Mouse (Mus musculus) T-cell, adult 2 months (primary cell): ENCODE measurements around the gene Adss.
"Not testable (repeated sequence)": the region's sequence is repeated elsewhere in the genome, so short reads cannot be mapped to it uniquely, and the experiment has no call there.

Experiments used
- DNase-seq: peaks from one replicate; pipeline ENCODE4 v3.0.0; 2022; ENCODE audit warnings: low spot score

The Adss gene

GRCm38 (mm10) chr1:177796193-177796939, at the start of gene Adss:
Gene Adss, minus strand, starts transcription at chr1:177796511.
- peak; percentile 100 for DNase-seq

DNA sequence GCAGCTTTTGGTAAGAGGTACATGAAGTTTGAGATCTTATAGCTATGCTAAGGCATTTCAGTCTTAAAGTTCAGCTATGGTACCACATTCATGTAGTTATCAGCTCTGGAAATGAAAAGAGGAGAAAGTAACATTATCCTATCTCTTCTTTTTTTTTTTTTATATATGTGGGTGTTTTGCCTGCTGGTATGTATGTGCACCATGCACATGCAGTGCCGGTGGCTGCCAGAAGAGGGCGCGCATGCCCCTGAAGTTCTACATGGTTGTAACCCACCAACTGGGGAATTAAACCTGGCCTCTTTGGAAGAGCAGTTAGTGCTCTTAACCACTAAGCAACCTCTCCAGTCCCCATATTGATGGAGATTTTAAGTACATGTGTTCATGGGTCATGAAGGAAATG, 49.5 kb upstream of the Adss start:
- DNase-seq, result not testable (repeated sequence)

DNA sequence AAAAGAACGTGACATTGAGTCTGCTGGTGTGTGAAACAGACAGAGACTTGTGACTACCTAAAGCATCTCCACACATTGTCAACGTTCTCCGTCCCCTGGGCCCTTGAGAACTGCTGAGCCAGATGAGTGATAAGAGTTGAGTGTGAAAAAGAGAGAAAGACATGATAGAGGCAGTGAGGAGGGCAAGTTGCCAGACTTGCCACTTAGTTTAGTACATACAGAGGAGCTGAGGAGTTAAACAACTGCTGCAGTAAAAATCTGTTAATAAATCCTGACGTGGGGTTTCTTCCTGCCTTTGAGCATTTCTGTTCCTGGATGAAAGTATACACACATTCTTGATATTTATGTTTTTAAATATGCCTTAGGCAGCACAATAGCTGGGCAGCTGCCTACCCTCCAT, 31.5 kb upstream of the Adss start:
- not testable (repeated sequence) for DNase-seq

DNA sequence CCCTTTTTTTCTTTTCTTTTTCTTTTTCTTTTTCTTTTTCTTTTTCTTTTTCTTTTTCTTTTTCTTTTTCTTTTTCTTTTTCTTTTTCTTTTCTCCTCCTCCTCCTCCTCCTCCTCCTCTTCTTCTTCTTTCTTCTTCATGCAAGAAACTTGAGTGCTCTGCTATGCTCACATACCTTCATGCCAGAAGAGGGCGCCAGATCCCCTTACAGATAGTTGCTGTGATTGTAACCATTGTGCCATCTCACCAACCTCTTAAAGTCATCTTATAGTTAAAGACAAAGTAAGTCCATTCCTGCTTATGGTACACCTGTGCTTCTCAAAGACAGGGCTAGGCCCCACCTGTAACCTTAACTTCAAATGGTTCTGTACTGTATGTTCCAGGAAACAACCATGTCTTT, 10.5 kb upstream of the Adss start:
- DNase-seq, result peak; percentile 48

DNA sequence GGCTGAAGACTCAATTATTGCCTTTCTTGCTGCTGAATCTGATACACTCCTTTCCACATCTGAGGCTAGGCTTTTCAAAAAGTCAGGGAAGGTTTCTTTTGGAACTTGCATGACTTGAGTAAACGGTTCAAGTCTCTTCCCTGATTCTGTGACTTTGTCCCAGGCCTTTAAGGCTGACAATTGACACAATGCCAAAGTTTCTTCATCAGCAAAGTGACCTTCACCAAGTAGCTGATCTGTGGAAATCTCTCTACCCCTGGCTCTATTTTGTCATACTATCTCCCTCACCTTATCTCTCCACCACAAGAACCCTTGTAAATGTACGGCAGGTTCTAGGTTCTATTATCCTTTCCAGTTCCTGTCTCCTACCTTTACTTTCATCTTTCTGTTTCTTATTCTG, 7.2 kb upstream of the Adss start:
- DNase-seq, result no peak

GRCm38 (mm10) chr1:177797151-177797755, 942 bp upstream of the Adss start:
- peak; percentile 7 for DNase-seq

- DNase-seq, result peak; percentile 1
These were observed 704 bp downstream of the Adss start for GRCm38 (mm10) chr1:177795421-177796192.

DNA sequence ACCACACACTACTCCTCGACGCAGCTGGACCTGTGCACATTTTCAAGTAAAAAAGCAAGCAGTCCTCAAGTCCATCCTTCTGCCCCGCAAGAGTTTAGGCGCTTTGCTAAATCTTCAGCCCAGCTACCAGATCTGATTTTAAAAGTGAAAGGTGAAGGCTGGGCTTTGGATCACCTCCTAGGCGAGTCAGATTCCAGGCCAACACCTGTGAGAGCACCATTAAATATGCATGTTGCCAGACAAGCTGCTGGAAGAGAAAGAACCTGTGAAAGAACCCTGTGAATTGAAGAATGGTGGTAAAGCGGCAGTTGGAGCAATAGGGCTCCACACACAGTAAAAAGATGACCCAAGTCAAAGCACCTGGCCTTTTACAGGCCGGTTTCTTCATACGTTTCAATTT, 1.4 kb downstream of the Adss start:
- no peak for DNase-seq

DNA sequence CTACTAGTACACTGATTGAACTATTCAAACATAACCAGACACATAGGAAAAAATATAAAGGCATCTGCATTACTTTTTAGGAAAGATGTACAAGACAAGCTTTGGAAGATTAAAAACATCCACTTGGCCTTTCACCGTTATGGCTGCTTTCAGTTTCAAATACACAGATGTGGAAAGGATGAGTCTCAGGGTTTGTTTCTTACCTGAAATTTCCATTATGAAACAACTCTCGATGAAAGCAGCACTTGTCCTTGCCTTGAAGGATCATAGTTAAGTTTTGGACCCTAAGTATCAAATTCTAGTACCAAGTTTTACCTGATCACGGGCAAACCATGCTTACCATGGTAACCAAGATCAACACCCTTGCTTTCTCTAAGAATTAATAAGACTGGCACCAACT, 3.5 kb downstream of the Adss start:
- DNase-seq, result no peak

DNA sequence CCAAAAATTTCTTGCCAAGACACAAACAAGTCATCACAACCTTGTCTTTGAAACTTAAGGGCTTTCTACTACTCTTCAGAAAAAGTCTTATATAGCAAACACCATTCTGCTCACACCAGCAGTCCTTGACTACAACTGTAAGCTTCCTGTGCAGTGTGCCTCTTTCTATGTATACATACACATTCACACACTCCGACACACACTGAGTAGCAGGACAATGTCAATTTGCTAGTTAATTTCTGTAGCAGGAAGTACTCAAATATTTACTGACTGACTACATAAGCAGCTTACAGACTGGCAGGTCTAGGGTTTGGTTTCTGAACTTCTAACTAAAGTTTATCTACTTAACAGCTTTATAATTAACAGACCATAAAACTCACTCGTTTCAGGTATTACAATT, 18.9 kb downstream of the Adss start:
- no peak for DNase-seq

- DNase-seq, result no peak
These were observed 27.4 kb downstream of the Adss start for GRCm38 (mm10) chr1:177768931-177769330.

GRCm38 (mm10) chr1:177757249-177757648, 39.1 kb downstream of the Adss start:
- DNase-seq, result no peak

- no peak for DNase-seq
These were observed 42.8 kb downstream of the Adss start for GRCm38 (mm10) chr1:177753496-177753895.

DNA sequence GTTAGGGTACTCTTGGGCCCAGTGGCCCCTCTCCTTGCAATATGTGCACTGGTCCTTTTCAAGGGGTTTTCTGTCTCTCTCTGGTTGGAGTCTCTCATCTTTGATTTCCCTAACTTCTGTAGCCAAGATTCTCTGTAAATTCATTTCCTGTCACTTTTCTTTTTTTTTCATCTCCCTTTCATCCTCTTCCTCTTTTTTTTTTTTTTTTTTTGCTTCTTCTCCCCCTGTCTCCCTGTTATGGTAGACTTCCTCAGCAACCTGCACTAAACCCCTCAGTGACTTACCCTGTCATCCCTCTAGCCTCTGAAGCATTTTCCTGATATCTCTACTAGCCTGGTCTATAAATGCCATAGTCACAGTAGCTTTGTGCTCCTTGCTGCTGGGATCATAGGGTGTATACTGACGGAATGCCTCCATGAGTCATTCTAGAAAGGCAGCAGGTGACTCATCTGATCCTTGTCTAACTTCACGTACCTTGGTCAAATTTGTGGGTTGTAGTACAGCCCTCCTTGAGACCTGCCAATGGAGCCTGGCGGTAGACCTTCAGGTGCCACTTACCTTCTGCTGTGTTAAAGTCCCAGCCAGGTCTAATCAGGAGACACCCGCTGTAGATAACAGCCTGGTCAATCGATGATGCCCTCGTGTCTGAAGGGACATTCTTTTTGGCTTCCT, 48.3 kb downstream of the Adss start:
- no peak for DNase-seq

DNA sequence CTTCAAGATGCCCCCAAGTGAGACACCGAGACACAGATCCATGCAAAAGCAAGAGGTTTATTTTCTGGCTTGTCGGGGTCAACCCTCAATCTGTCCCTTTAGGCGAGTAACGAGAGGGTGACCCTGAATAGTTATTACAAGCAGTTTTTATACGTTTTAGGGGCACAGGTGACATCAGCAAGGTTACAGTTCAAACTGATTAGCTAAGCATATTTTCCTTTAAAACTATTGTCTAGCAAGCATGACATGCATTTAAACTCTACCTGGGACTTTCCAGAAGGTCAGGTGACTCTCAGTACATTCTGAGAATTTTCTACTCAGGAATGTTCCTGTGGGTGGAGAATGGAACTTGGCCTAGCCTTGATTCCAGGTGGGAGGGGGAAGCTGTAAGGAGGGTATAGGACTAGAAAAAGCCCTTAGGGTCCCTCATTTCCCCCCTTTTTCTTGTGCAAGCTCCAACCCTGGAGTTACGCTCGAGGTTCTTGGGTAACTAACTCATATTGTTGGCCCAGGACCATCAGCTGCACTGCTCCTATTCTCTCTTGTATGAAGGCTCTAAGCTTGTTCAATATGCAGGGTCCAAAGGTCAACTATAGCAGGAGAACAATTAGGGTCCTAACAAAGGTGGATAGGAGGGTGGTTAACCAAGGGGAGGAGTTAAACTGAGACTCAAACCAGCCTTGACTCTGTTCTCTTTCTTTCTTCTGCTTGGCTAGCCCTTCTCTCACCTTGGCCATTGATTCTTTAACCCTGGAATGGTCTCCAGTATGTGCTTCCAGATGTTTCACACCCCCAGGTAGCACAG, 51.6 kb downstream of the Adss start:
- DNase-seq, result no peak

DNA sequence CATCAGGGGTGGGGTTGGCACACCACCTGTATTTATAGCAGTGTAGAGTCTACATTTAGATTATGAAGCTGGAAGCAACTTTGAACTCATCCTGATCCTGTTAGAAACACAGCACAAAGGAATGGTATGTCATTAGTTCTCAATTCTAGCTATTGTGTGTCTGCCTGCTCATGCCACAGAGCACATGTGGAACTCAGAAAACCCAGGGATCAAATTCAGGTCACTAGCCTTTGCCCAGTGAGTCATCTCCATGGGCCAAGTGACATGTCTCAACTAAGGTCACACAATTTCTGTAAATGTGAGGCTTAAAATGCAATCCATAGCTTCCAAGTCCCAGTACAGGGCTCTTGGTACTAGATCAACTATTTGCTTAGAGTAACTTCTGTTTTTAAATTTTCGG, 54.2 kb downstream of the Adss start:
- DNase-seq, result no peak

DNA sequence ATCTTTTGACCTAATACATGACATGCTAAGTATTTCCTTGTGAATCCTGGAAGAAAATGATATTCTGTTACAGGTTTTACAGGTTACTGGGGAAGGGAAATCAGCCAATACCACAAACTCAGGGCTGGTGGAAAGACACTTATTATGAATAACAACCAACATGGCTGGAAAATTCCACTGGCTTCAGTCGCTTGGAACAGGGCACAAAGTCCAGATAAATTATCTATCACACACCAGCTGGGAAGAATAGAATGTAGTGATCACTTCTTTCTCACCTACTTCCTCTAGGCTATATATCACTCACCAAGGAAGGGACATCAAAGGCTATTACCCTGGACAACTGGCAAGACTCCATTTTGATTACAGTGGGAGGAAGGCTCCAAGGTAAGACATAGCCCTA, 55.6 kb downstream of the Adss start:
- DNase-seq, result no peak

DNA sequence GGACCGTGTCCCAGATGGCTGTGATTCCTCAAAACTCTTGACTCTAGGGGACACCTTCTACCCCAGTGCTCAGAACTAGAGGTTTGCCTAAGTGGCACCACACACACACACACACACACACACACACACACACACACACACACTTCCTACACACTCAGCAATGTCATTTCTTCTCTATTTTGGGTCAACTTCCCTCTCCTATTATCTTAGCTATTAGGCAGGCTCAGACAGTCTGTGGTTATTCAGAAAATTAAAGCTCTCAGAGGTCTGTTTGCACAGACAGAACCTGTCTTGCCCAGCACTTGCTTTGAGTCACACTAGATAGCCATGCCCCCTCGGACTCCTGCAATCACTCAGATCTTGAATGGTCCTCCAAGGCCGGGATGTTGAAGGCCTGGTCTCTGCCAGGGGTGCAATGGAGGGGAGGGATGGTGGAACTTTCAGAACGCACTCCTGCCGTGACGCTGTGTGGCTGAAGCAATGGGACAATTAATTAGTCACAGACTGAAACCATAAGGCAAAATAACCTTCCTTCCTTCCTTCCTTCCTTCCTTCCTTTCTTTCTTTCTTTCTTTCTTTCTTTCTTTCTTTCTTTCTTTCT, 58.7 kb downstream of the Adss start:
- DNase-seq, result no peak

- no peak for DNase-seq
These were observed 64.3 kb downstream of the Adss start for GRCm38 (mm10) chr1:177731973-177732372.

- no peak for DNase-seq
These were observed 67.0 kb downstream of the Adss start, which contains the start of gene 1700016C15Rik for GRCm38 (mm10) chr1:177729043-177730024. Gene 1700016C15Rik, plus strand, starts transcription at chr1:177729814.
